Mouse (Mus musculus) WW6 (cell line): ENCODE measurements around the gene Krtap5-2.
"Not testable (repeated sequence)": the region's sequence is repeated elsewhere in the genome, so short reads cannot be mapped to it uniquely, and the experiment has no call there.

Source experiments
- DNase-seq: peaks from one replicate; pipeline ENCODE4 v3.0.0-alpha.2; 2013; ENCODE audit warnings: low read depth, low spot score

Krtap5-2 gene

GRCm38 (mm10) chr7:142175905-142176304 lies at the start of gene Krtap5-2:
TSS of gene Krtap5-2 (minus strand) at chr7:142176005.
- not testable (repeated sequence) for DNase-seq

- no peak for DNase-seq
These were observed 48.7 kb upstream of the Krtap5-2 start for GRCm38 (mm10) chr7:142224518-142224917.

GRCm38 (mm10) chr7:142212136-142212535 lies 36.3 kb upstream of the Krtap5-2 start:
- DNase-seq, result not testable (repeated sequence)

GRCm38 (mm10) chr7:142211559-142211958 lies 35.8 kb upstream of the Krtap5-2 start, which contains the start of gene Gm7579:
TSS of gene Gm7579 (plus strand) at chr7:142211859.
- no peak for DNase-seq

GRCm38 (mm10) chr7:142206891-142207290 lies 31.1 kb upstream of the Krtap5-2 start:
- not testable (repeated sequence) for DNase-seq

- no peak for DNase-seq
These were observed 29.7 kb upstream of the Krtap5-2 start for GRCm38 (mm10) chr7:142205488-142205887.

- no peak for DNase-seq
These were observed 25.3 kb upstream of the Krtap5-2 start, which contains the start of gene Krtap5-3 for GRCm38 (mm10) chr7:142201064-142201463. TSS of gene Krtap5-3 (plus strand) at chr7:142201364.

- DNase-seq, result no peak
These were observed 22.9 kb upstream of the Krtap5-2 start for GRCm38 (mm10) chr7:142198748-142199147.

GRCm38 (mm10) chr7:142190289-142190688 lies 14.5 kb upstream of the Krtap5-2 start, which contains the start of gene Gm10153:
TSS of gene Gm10153 (minus strand) at chr7:142190389.
- DNase-seq, result no peak

- no peak for DNase-seq
These were observed 12.4 kb upstream of the Krtap5-2 start for GRCm38 (mm10) chr7:142188156-142188555.

- no peak for DNase-seq
These were observed 5.2 kb upstream of the Krtap5-2 start for GRCm38 (mm10) chr7:142181021-142181420.

GRCm38 (mm10) chr7:142178685-142179084 lies 2.9 kb upstream of the Krtap5-2 start:
- DNase-seq, result no peak

- DNase-seq, result peak; percentile 11
These were observed 6.0 kb downstream of the Krtap5-2 start for GRCm38 (mm10) chr7:142169836-142170235.

GRCm38 (mm10) chr7:142165639-142166038 lies 10.2 kb downstream of the Krtap5-2 start, which contains the start of gene Gm4553:
TSS of gene Gm4553 (minus strand) at chr7:142165739.
- not testable (repeated sequence) for DNase-seq

- DNase-seq, result no peak
These were observed 16.4 kb downstream of the Krtap5-2 start for GRCm38 (mm10) chr7:142159366-142159765.

- DNase-seq, result not testable (repeated sequence)
These were observed 18.8 kb downstream of the Krtap5-2 start, which contains the start of gene Gm29735 for GRCm38 (mm10) chr7:142157013-142157412. TSS of gene Gm29735 (minus strand) at chr7:142157113.

GRCm38 (mm10) chr7:142155308-142155707 lies 20.5 kb downstream of the Krtap5-2 start:
- no peak for DNase-seq

- no peak for DNase-seq
These were observed 23.6 kb downstream of the Krtap5-2 start for GRCm38 (mm10) chr7:142152191-142152590.

GRCm38 (mm10) chr7:142148633-142149032 lies 27.2 kb downstream of the Krtap5-2 start:
- no peak for DNase-seq

- DNase-seq, result peak; percentile 24
These were observed 29.8 kb downstream of the Krtap5-2 start for GRCm38 (mm10) chr7:142146033-142146432.

GRCm38 (mm10) chr7:142145413-142145940 lies 30.3 kb downstream of the Krtap5-2 start:
- DNase-seq, result no peak

GRCm38 (mm10) chr7:142144507-142144906 lies 31.3 kb downstream of the Krtap5-2 start, which contains the start of gene Gm45337:
TSS of gene Gm45337 (minus strand) at chr7:142144607.
- DNase-seq, result no peak

- not testable (repeated sequence) for DNase-seq
These were observed 32.2 kb downstream of the Krtap5-2 start for GRCm38 (mm10) chr7:142143506-142144010.
